Mouse (Mus musculus) ES-Bruce4 (cell line): ENCODE measurements at regions not wholly inside any gene's neighbourhood (a gene's known extent, or its start where the extent isn't known, plus 50 kb on each side); places are given as distances from the start of the nearest gene placed in this dataset.

Source experiments
- H3K27ac ChIP-seq: 2 replicates; pipeline ENCODE4 v1.5.1; 2012; ENCODE audit warnings: low read length, inconsistent platforms; ENCODE audit not compliant: insufficient read depth
- H3K27me3 ChIP-seq: 2 replicates; pipeline ENCODE4 v1.6.1; 2012; ENCODE audit warnings: mild to moderate bottlenecking, low read length, inconsistent platforms; ENCODE audit not compliant: control insufficient read depth, poor library complexity, insufficient read depth, severe bottlenecking
- H3K36me3 ChIP-seq: 2 replicates; pipeline ENCODE4 v1.6.1; 2012; ENCODE audit warnings: inconsistent platforms, mild to moderate bottlenecking, low read length, moderate library complexity; ENCODE audit not compliant: control insufficient read depth, poor library complexity, insufficient read depth, severe bottlenecking
- H3K4me1 ChIP-seq: one replicate; pipeline ENCODE4 v1.8.1; 2011; ENCODE audit warnings: low read length; ENCODE audit not compliant: control insufficient read depth, insufficient read depth
- H3K4me3 ChIP-seq: 2 replicates; pipeline ENCODE4 v1.5.1; 2011; ENCODE audit warnings: low read depth, mild to moderate bottlenecking, low read length
- H3K9ac ChIP-seq: 2 replicates; pipeline ENCODE4 v1.6.1; 2012; ENCODE audit warnings: low read depth, mild to moderate bottlenecking, inconsistent platforms; ENCODE audit not compliant: poor library complexity, severe bottlenecking
- H3K9me3 ChIP-seq: replicated peaks from 2 replicates; pipeline ENCODE4 v1.6.1; 2012; ENCODE audit warnings: mild to moderate bottlenecking, low read length, inconsistent platforms; ENCODE audit not compliant: control insufficient read depth, poor library complexity, insufficient read depth, severe bottlenecking
- CTCF ChIP-seq: IDR thresholded peaks from one replicate; pipeline ENCODE4 v1.8.1; 2011; ENCODE audit warnings: low read depth, low read length
- EP300 ChIP-seq: IDR thresholded peaks from 2 replicates; pipeline ENCODE4 v1.6.1; 2011; ENCODE audit warnings: low read depth, low read length; ENCODE audit not compliant: insufficient read depth
- POLR2A ChIP-seq: IDR thresholded peaks from one replicate; pipeline ENCODE4 v1.8.1; 2011; ENCODE audit warnings: low read length; ENCODE audit not compliant: insufficient read depth

GRCm38 (mm10) chr2:106256012-106256411 lies 252.7 kb upstream of the Dnajc24 start:
- no peak overlapping the region for H3K9ac ChIP-seq
- TF ChIP-seq POLR2A (no peak), EP300 (no peak), CTCF (no peak)
- H3K27me3 ChIP-seq, result no peaks in the 10 kb centered on the region
- no peak overlapping the region for H3K4me3 ChIP-seq
- no peaks in the 10 kb centered on the region for H3K9me3 ChIP-seq
- no peaks in the 10 kb centered on the region for H3K36me3 ChIP-seq
- H3K27ac ChIP-seq, result no peak overlapping the region
- no peaks in the 10 kb centered on the region for H3K4me1 ChIP-seq

GRCm38 (mm10) chr2:106234358-106234757 lies 231.0 kb upstream of the Dnajc24 start:
- Histone ChIP-seq H3K9me3 (no peaks in the 10 kb centered on the region), H3K36me3 (no peaks in the 10 kb centered on the region), H3K4me3 (no peak overlapping the region), H3K27me3 (no peaks in the 10 kb centered on the region), H3K4me1 (no peaks in the 10 kb centered on the region), H3K9ac (no peak overlapping the region), H3K27ac (no peak overlapping the region)
- no peak for TF ChIP-seq CTCF
- no peak for TF ChIP-seq EP300
- TF ChIP-seq POLR2A, result no peak

GRCm38 (mm10) chr2:106231136-106231535 lies 227.8 kb upstream of the Dnajc24 start:
- Histone ChIP-seq H3K4me1 (no peaks in the 10 kb centered on the region), H3K36me3 (no peaks in the 10 kb centered on the region), H3K9me3 (no peaks in the 10 kb centered on the region), H3K4me3 (no peak overlapping the region), H3K9ac (no peak overlapping the region), H3K27ac (no peak overlapping the region), H3K27me3 (no peaks in the 10 kb centered on the region)
- TF ChIP-seq POLR2A (no peak), CTCF (no peak), EP300 (no peak)

GRCm38 (mm10) chr2:106230021-106230420 lies 226.7 kb upstream of the Dnajc24 start:
- H3K27me3 ChIP-seq, result no peaks in the 10 kb centered on the region
- no peak overlapping the region for H3K27ac ChIP-seq
- no peaks in the 10 kb centered on the region for H3K4me1 ChIP-seq
- TF ChIP-seq CTCF, result no peak
- no peak for TF ChIP-seq EP300
- no peak for TF ChIP-seq POLR2A
- no peaks in the 10 kb centered on the region for H3K9me3 ChIP-seq
- H3K36me3 ChIP-seq, result no peaks in the 10 kb centered on the region
- no peak overlapping the region for H3K9ac ChIP-seq
- no peak overlapping the region for H3K4me3 ChIP-seq

- Histone ChIP-seq H3K9ac (no peak overlapping the region), H3K9me3 (no peaks in the 10 kb centered on the region), H3K27me3 (no peaks in the 10 kb centered on the region), H3K4me3 (no peak overlapping the region), H3K27ac (no peak overlapping the region), H3K4me1 (no peaks in the 10 kb centered on the region), H3K36me3 (no peaks in the 10 kb centered on the region)
- TF ChIP-seq POLR2A (no peak), CTCF (no peak), EP300 (no peak)
Measured at GRCm38 (mm10) chr2:106228249-106228648, 224.9 kb upstream of the Dnajc24 start.

GRCm38 (mm10) chr2:106216169-106216568 lies 212.8 kb upstream of the Dnajc24 start:
- no peaks in the 10 kb centered on the region for H3K9me3 ChIP-seq
- no peaks in the 10 kb centered on the region for H3K27me3 ChIP-seq
- no peak for TF ChIP-seq POLR2A
- no peaks in the 10 kb centered on the region for H3K36me3 ChIP-seq
- H3K4me3 ChIP-seq, result no peak overlapping the region
- no peak overlapping the region for H3K9ac ChIP-seq
- no peaks in the 10 kb centered on the region for H3K4me1 ChIP-seq
- no peak overlapping the region for H3K27ac ChIP-seq
